Mouse (Mus musculus): ENCODE measurements around the gene Unc13d. TPM values are rescaled to one million over a fixed set of nuclear protein-coding genes. Genes with fewer than 3 reads are reported as not detected.

The Unc13d gene
- polyA plus RNA-seq, 1 experiment from 2014 or later = 0.19 TPM

GRCm38 (mm10) chr11:116061641-116062415, 15.9 kb downstream of the Unc13d start:
- Histone ChIP-seq H3K4me2 (ENCODE audit: low read length) (no peak overlapping the region), H3K9me3 (replicated peaks; ENCODE audit: control insufficient read depth, low read length) (no peaks in the 10 kb centered on the region), H3K36me3 (ENCODE audit: control insufficient read depth, insufficient read depth, low read length) (peaks cover 54% of the 10 kb centered on the region), H3K4me3 (ENCODE audit: low read depth, low read length) (no peak overlapping the region), H3K27me3 (replicated peaks; ENCODE audit: control insufficient read depth, insufficient read depth, low read length) (no peaks in the 10 kb centered on the region), H3K4me1 (ENCODE audit: control insufficient read depth, insufficient read depth, low read length) (no peaks in the 10 kb centered on the region), H3K9ac (ENCODE audit: low read length) (peak overlapping the region; percentile 29; the same call in 1 of the 2 replicates), H3K27ac (ENCODE audit: low read depth, low read length) (no peak overlapping the region)
- DNase-seq (ENCODE audit: low spot score) = no peak
- ATAC-seq = no peak
- 89% methylated on average over 13 of the region's 13 CpGs for WGBS

GRCm38 (mm10) chr11:116060596-116060995, 17.2 kb downstream of the Unc13d start:
- WGBS = 91% methylated on average over 9 of the region's 9 CpGs
- no peaks in the 10 kb centered on the region for H3K27me3 ChIP-seq (replicated peaks; ENCODE audit: control insufficient read depth, insufficient read depth, low read length)
- no peaks in the 10 kb centered on the region for H3K9me3 ChIP-seq (replicated peaks; ENCODE audit: control insufficient read depth, low read length)
- no peak overlapping the region for H3K9ac ChIP-seq (ENCODE audit: low read length)
- peaks cover 66% of the 10 kb centered on the region for H3K36me3 ChIP-seq (ENCODE audit: control insufficient read depth, insufficient read depth, low read length)
- no peak overlapping the region for H3K27ac ChIP-seq (ENCODE audit: low read depth, low read length)
- DNase-seq (ENCODE audit: low spot score) (no peak), ATAC-seq (no peak)
- H3K4me3 ChIP-seq (ENCODE audit: low read depth, low read length) = no peak overlapping the region
- H3K4me1 ChIP-seq (ENCODE audit: control insufficient read depth, insufficient read depth, low read length) = no peaks in the 10 kb centered on the region
- H3K4me2 ChIP-seq (ENCODE audit: low read length) = no peak overlapping the region

- H3K36me3 ChIP-seq (ENCODE audit: control insufficient read depth, insufficient read depth, low read length) = peaks cover 76% of the 10 kb centered on the region
- no peaks in the 10 kb centered on the region for H3K27me3 ChIP-seq (replicated peaks; ENCODE audit: control insufficient read depth, insufficient read depth, low read length)
- WGBS = 96% methylated on average over 11 of the region's 11 CpGs
- no peaks in the 10 kb centered on the region for H3K4me1 ChIP-seq (ENCODE audit: control insufficient read depth, insufficient read depth, low read length)
- no peak overlapping the region for H3K27ac ChIP-seq (ENCODE audit: low read depth, low read length)
- H3K9me3 ChIP-seq (replicated peaks; ENCODE audit: control insufficient read depth, low read length) = no peaks in the 10 kb centered on the region
- DNase-seq (ENCODE audit: low spot score) (no peak), ATAC-seq (no peak)
- H3K9ac ChIP-seq (ENCODE audit: low read length) = no peak overlapping the region
- H3K4me2 ChIP-seq (ENCODE audit: low read length) = no peak overlapping the region
- no peak overlapping the region for H3K4me3 ChIP-seq (ENCODE audit: low read depth, low read length)
These were observed 18.1 kb downstream of the Unc13d start for GRCm38 (mm10) chr11:116059691-116060025.

GRCm38 (mm10) chr11:116058868-116059690, 18.7 kb downstream of the Unc13d start:
- no peaks in the 10 kb centered on the region for H3K9me3 ChIP-seq (replicated peaks; ENCODE audit: control insufficient read depth, low read length)
- H3K4me3 ChIP-seq (ENCODE audit: low read depth, low read length) = no peak overlapping the region
- 90% methylated on average over 17 of the region's 17 CpGs for WGBS
- peaks cover 81% of the 10 kb centered on the region for H3K36me3 ChIP-seq (ENCODE audit: control insufficient read depth, insufficient read depth, low read length)
- no peaks in the 10 kb centered on the region for H3K4me1 ChIP-seq (ENCODE audit: control insufficient read depth, insufficient read depth, low read length)
- H3K9ac ChIP-seq (ENCODE audit: low read length) = no peak overlapping the region
- DNase-seq (ENCODE audit: low spot score) = no peak
- H3K4me2 ChIP-seq (ENCODE audit: low read length) = no peak overlapping the region
- no peak overlapping the region for H3K27ac ChIP-seq (ENCODE audit: low read depth, low read length)
- no peak for ATAC-seq
- H3K27me3 ChIP-seq (replicated peaks; ENCODE audit: control insufficient read depth, insufficient read depth, low read length) = no peaks in the 10 kb centered on the region

GRCm38 (mm10) chr11:116058022-116058614, 19.6 kb downstream of the Unc13d start:
- DNase-seq (ENCODE audit: low spot score) (no peak), ATAC-seq (no peak)
- Histone ChIP-seq H3K9ac (ENCODE audit: low read length) (no peak overlapping the region), H3K36me3 (ENCODE audit: control insufficient read depth, insufficient read depth, low read length) (peaks cover 91% of the 10 kb centered on the region), H3K4me2 (ENCODE audit: low read length) (no peak overlapping the region), H3K4me3 (ENCODE audit: low read depth, low read length) (no peak overlapping the region), H3K27ac (ENCODE audit: low read depth, low read length) (no peak overlapping the region), H3K27me3 (replicated peaks; ENCODE audit: control insufficient read depth, insufficient read depth, low read length) (no peaks in the 10 kb centered on the region), H3K4me1 (ENCODE audit: control insufficient read depth, insufficient read depth, low read length) (no peaks in the 10 kb centered on the region), H3K9me3 (replicated peaks; ENCODE audit: control insufficient read depth, low read length) (no peaks in the 10 kb centered on the region)
- WGBS = 68% methylated on average over 12 of the region's 12 CpGs

- ATAC-seq (no peak), DNase-seq (ENCODE audit: low spot score) (no peak)
- Histone ChIP-seq H3K27me3 (replicated peaks; ENCODE audit: control insufficient read depth, insufficient read depth, low read length) (no peaks in the 10 kb centered on the region), H3K4me1 (ENCODE audit: control insufficient read depth, insufficient read depth, low read length) (no peaks in the 10 kb centered on the region), H3K27ac (ENCODE audit: low read depth, low read length) (no peak overlapping the region), H3K4me3 (ENCODE audit: low read depth, low read length) (no peak overlapping the region), H3K9me3 (replicated peaks; ENCODE audit: control insufficient read depth, low read length) (no peaks in the 10 kb centered on the region), H3K36me3 (ENCODE audit: control insufficient read depth, insufficient read depth, low read length) (peaks cover 99% of the 10 kb centered on the region), H3K9ac (ENCODE audit: low read length) (no peak overlapping the region), H3K4me2 (ENCODE audit: low read length) (no peak overlapping the region)
- 93% methylated on average over 4 of the region's 4 CpGs for WGBS
These were observed 20.4 kb downstream of the Unc13d start for GRCm38 (mm10) chr11:116057237-116057881.

GRCm38 (mm10) chr11:116055873-116056272, 21.9 kb downstream of the Unc13d start:
- Histone ChIP-seq H3K4me2 (ENCODE audit: low read length) (no peak overlapping the region), H3K4me1 (ENCODE audit: control insufficient read depth, insufficient read depth, low read length) (no peaks in the 10 kb centered on the region), H3K27me3 (replicated peaks; ENCODE audit: control insufficient read depth, insufficient read depth, low read length) (no peaks in the 10 kb centered on the region), H3K36me3 (ENCODE audit: control insufficient read depth, insufficient read depth, low read length) (peaks cover 99% of the 10 kb centered on the region), H3K4me3 (ENCODE audit: low read depth, low read length) (no peak overlapping the region), H3K9ac (ENCODE audit: low read length) (no peak overlapping the region), H3K9me3 (replicated peaks; ENCODE audit: control insufficient read depth, low read length) (no peaks in the 10 kb centered on the region), H3K27ac (ENCODE audit: low read depth, low read length) (no peak overlapping the region)
- 92% methylated on average over 11 of the region's 11 CpGs for WGBS
- DNase-seq (ENCODE audit: low spot score) (no peak), ATAC-seq (no peak)

- ATAC-seq = no peak
- no peak for DNase-seq (ENCODE audit: low spot score)
- Histone ChIP-seq H3K4me1 (ENCODE audit: control insufficient read depth, insufficient read depth, low read length) (no peaks in the 10 kb centered on the region), H3K36me3 (ENCODE audit: control insufficient read depth, insufficient read depth, low read length) (peaks cover 99% of the 10 kb centered on the region), H3K9ac (ENCODE audit: low read length) (no peak overlapping the region), H3K9me3 (replicated peaks; ENCODE audit: control insufficient read depth, low read length) (no peaks in the 10 kb centered on the region), H3K27ac (ENCODE audit: low read depth, low read length) (no peak overlapping the region), H3K4me3 (ENCODE audit: low read depth, low read length) (no peak overlapping the region), H3K4me2 (ENCODE audit: low read length) (no peak overlapping the region), H3K27me3 (replicated peaks; ENCODE audit: control insufficient read depth, insufficient read depth, low read length) (no peaks in the 10 kb centered on the region)
- WGBS = 94% methylated on average over 9 of the region's 9 CpGs
These were observed 24.1 kb downstream of the Unc13d start for GRCm38 (mm10) chr11:116053510-116054229.

Measured in forebrain, embryonic 14.5 days (tissue).